Mouse (Mus musculus): ENCODE data around the gene Odf3. TPM values are rescaled to one million over a fixed set of nuclear protein-coding genes. Genes with fewer than 3 reads are reported as not detected.

Gene Odf3
- polyA plus RNA-seq, 2 experiments: not detected

DNA sequence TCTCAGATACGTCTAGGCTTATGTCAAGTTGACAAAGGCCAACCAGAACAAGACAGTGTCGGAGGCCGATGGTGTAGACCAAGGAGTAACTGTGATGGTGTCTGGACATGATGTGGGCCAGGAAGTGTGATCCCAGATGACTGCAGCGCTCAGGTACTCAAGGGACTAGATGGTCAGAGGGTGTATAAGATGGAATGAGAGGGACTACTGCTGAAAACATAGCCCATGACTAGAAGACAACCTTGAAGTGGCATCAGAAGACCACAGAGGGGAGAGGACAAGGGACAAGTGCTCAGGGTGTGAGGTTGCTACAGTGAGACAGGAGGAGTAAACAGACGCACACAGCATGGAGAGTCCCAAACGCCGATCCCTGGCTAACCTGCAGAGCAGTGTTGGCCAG lies 3.8 kb upstream of the Odf3 start:
- DNase-seq (ENCODE audit: low read depth in 3 of 3, low spot score in 3 of 3): no peak
- 59% methylated on average over 7 of the region's 7 CpGs for WGBS (ENCODE audit: insufficient replicate concordance)
- Histone ChIP-seq H3K4me3 (ENCODE audit: insufficient read depth in 1 of 2, low read depth in 2 of 2, low read length in 2 of 2) (no peak overlapping the region), H3K4me2 (ENCODE audit: low read depth) (no peak overlapping the region), H3K36me3 (replicated peaks; ENCODE audit: control insufficient read depth, insufficient read depth, low read depth) (no peaks in the 10 kb centered on the region), H3K4me1 (replicated peaks; ENCODE audit: control insufficient read depth in 2 of 2, insufficient read depth in 2 of 2, low read length in 1 of 2) (no peaks in the 10 kb centered on the region), H3K27me3 (ENCODE audit: control insufficient read depth, insufficient read depth, low read length) (no peaks in the 10 kb centered on the region; the same call in 1 of the 2 replicates), H3K27ac (no peak overlapping the region), H3K9ac (replicated peaks) (no peak overlapping the region), H3K9me3 (ENCODE audit: control insufficient read depth, low read length) (no peaks in the 10 kb centered on the region)
- no peak for ATAC-seq (ENCODE audit: insufficient read depth)
- TF ChIP-seq CTCF (IDR thresholded peaks at IDR 0.05; ENCODE audit: low read depth) (no peak), EP300 (IDR thresholded peaks at IDR 0.05; ENCODE audit: low read depth) (no peak)

DNA sequence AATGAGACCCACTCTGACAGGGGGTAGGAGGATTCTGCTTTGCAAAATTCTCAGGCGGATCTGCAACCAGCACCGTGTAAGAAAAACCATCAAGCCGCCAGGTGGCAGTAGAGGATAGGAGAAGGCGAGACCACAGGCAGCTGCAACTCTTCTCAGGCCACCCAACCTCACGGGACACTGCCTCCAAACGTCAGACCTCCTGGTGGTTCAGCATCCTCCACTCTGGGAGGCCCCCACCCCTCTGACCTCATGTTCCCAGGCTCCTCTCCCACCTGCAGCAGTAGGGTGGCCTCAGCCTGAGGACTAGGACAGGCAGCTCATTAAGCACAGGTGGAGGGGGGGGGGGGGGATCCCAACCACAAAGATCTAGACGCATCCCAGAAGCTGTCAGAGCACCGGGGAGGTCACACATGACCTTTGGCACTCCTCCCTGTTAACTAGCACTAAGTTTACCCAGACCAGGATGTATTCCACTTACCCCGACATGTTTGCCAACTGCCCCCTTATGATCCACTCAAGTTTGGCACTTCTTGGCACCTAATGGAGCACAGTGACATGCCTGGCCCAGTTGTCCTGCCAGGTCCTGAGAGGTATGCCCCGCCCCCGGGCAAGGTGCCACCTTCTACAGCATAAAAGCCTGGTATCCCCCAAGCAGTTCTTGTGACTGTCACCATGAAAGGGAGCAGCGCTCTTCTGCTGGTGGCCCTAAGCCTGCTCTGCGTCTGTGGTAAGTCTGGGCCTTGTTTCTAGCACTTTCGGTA lies 2.5 kb upstream of the Odf3 start, which contains the start of gene Scgb1c1:
Gene Scgb1c1 (plus strand): TSS at position 643 of the 761 bp plus-strand sequence.
- Histone ChIP-seq H3K4me2 (ENCODE audit: low read depth) (no peak within 1 kb of the TSS), H3K36me3 (replicated peaks; ENCODE audit: control insufficient read depth, insufficient read depth, low read depth) (no peaks in the 10 kb centered on the region), H3K4me1 (replicated peaks; ENCODE audit: control insufficient read depth in 2 of 2, insufficient read depth in 2 of 2, low read length in 1 of 2) (no peaks in the 10 kb centered on the region), H3K27me3 (ENCODE audit: control insufficient read depth, insufficient read depth, low read length) (no peaks in the 10 kb centered on the region; the same call in 1 of the 2 replicates), H3K4me3 (ENCODE audit: insufficient read depth in 1 of 2, low read depth in 2 of 2, low read length in 2 of 2) (no peak within 1 kb of the TSS), H3K27ac (no peak within 1 kb of the TSS), H3K9me3 (ENCODE audit: control insufficient read depth, low read length) (no peaks in the 10 kb centered on the region), H3K9ac (replicated peaks) (no peak within 1 kb of the TSS)
- ATAC-seq (ENCODE audit: insufficient read depth) (peak; percentile 62), DNase-seq (ENCODE audit: low read depth in 3 of 3, low spot score in 3 of 3) (peak; percentile 59 to 72 (median 61))
- WGBS (ENCODE audit: insufficient replicate concordance): 27% methylated on average over 14 of the region's 14 CpGs
- TF ChIP-seq EP300 (IDR thresholded peaks at IDR 0.05; ENCODE audit: low read depth) (no peak), CTCF (IDR thresholded peaks at IDR 0.05; ENCODE audit: low read depth) (peak; percentile 93)

DNA sequence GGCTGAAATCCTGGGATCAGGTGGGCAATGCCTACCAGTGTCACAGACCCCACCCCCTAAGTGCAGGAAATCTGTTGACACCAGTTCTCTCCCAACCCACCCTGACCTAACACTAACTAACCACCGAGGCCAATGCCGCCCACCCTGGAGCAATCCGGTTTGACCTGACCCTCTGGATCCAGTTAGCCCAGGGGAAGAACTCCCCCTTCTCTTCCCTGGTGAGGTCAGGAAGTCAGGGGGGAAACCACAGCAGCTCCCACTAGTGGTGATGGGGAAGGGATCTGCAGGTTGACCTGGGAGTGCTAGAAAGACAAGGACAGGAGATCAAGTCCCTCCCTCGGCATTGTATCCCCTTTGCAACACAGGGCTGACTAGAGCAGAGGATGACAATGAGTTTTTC lies 1.9 kb upstream of the Odf3 start:
- Histone ChIP-seq H3K4me2 (ENCODE audit: low read depth) (no peak overlapping the region), H3K9me3 (ENCODE audit: control insufficient read depth, low read length) (no peaks in the 10 kb centered on the region), H3K9ac (replicated peaks) (no peak overlapping the region), H3K4me1 (replicated peaks; ENCODE audit: control insufficient read depth in 2 of 2, insufficient read depth in 2 of 2, low read length in 1 of 2) (no peaks in the 10 kb centered on the region), H3K4me3 (ENCODE audit: insufficient read depth in 1 of 2, low read depth in 2 of 2, low read length in 2 of 2) (no peak overlapping the region), H3K27ac (no peak overlapping the region), H3K27me3 (ENCODE audit: control insufficient read depth, insufficient read depth, low read length) (no peaks in the 10 kb centered on the region; the same call in 1 of the 2 replicates), H3K36me3 (replicated peaks; ENCODE audit: control insufficient read depth, insufficient read depth, low read depth) (no peaks in the 10 kb centered on the region)
- TF ChIP-seq CTCF (IDR thresholded peaks at IDR 0.05; ENCODE audit: low read depth) (no peak), EP300 (IDR thresholded peaks at IDR 0.05; ENCODE audit: low read depth) (no peak)
- DNase-seq (ENCODE audit: low read depth in 3 of 3, low spot score in 3 of 3) (no peak), ATAC-seq (ENCODE audit: insufficient read depth) (no peak)
- WGBS (ENCODE audit: insufficient replicate concordance): 60% methylated on average over 4 of the region's 4 CpGs

DNA sequence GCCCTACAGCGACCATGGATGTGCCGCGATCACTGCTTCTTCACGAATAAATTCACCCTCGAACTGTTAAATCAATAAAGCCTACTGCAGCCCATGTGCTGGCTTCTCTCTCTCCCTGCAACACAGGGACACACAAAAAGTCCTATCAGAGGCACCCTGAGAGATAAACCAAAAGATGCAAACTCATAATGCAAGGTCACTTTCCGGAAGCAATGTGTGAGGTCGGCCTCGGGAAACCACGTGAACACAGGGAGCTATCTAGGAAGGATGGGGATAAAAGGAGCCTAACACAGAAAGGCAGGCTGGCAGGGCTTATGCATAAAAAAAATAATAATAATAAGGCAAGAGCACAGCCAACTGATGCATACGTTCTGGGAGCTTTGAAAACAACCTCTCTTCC lies 929 bp upstream of the Odf3 start:
- Histone ChIP-seq H3K9me3 (ENCODE audit: control insufficient read depth, low read length) (no peaks in the 10 kb centered on the region), H3K27me3 (ENCODE audit: control insufficient read depth, insufficient read depth, low read length) (no peaks in the 10 kb centered on the region), H3K27ac (no peak overlapping the region), H3K4me2 (ENCODE audit: low read depth) (no peak overlapping the region), H3K9ac (replicated peaks) (no peak overlapping the region), H3K36me3 (replicated peaks; ENCODE audit: control insufficient read depth, insufficient read depth, low read depth) (no peaks in the 10 kb centered on the region), H3K4me1 (replicated peaks; ENCODE audit: control insufficient read depth in 2 of 2, insufficient read depth in 2 of 2, low read length in 1 of 2) (no peaks in the 10 kb centered on the region), H3K4me3 (ENCODE audit: insufficient read depth in 1 of 2, low read depth in 2 of 2, low read length in 2 of 2) (no peak overlapping the region)
- ATAC-seq (ENCODE audit: insufficient read depth): no peak
- TF ChIP-seq EP300 (IDR thresholded peaks at IDR 0.05; ENCODE audit: low read depth) (no peak), CTCF (IDR thresholded peaks at IDR 0.05; ENCODE audit: low read depth) (no peak)
- no peak for DNase-seq (ENCODE audit: low read depth in 3 of 3, low spot score in 3 of 3)
- WGBS (ENCODE audit: insufficient replicate concordance): 65% methylated on average over 10 of the region's 10 CpGs

DNA sequence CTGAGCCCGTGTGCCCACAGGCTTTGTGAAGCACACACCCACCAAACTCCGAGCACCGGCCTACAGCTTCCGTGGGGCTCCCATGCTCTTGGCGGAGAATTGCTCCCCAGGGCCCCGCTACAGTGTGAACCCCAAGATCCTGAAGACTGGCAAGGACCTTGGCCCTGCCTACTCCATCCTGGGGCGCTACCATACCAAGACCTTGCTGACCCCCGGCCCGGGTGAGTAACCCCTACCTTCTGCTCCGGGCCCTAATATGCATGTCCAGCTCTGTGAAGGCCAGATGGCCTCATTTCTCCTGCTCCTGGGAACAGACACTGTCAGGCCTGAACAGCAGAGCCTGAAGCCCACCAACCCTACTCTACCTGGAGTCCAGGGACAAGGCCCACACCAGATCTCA lies 986 bp downstream of the Odf3 start:
- DNase-seq (ENCODE audit: low read depth in 3 of 3, low spot score in 3 of 3) (no peak), ATAC-seq (ENCODE audit: insufficient read depth) (no peak)
- H3K27ac ChIP-seq: no peak overlapping the region
- no peaks in the 10 kb centered on the region for H3K27me3 ChIP-seq (ENCODE audit: control insufficient read depth, insufficient read depth, low read length)
- no peak overlapping the region for H3K4me3 ChIP-seq (ENCODE audit: insufficient read depth in 1 of 2, low read depth in 2 of 2, low read length in 2 of 2)
- WGBS (ENCODE audit: insufficient replicate concordance): 78% methylated on average over 10 of the region's 10 CpGs
- no peaks in the 10 kb centered on the region for H3K9me3 ChIP-seq (ENCODE audit: control insufficient read depth, low read length)
- TF ChIP-seq CTCF (IDR thresholded peaks at IDR 0.05; ENCODE audit: low read depth) (no peak), EP300 (IDR thresholded peaks at IDR 0.05; ENCODE audit: low read depth) (no peak)
- H3K4me1 ChIP-seq (replicated peaks; ENCODE audit: control insufficient read depth in 2 of 2, insufficient read depth in 2 of 2, low read length in 1 of 2): no peaks in the 10 kb centered on the region
- peaks cover 13% of the 10 kb centered on the region for H3K36me3 ChIP-seq (replicated peaks; ENCODE audit: control insufficient read depth, insufficient read depth, low read depth)
- H3K9ac ChIP-seq (replicated peaks): no peak overlapping the region
- H3K4me2 ChIP-seq (ENCODE audit: low read depth): no peak overlapping the region
